11 mouse cellular contexts compared by ENCODE assay signal in genomic region chr7:17024141-17024540, GRCm38 (mm10). TPM values are rescaled to one million over a fixed set of nuclear protein-coding genes. Genes with fewer than 3 reads are reported as not detected.
DNase-seq lines count a peak whose midpoint lies in the region; ATAC-seq and TF ChIP-seq lines count a peak whose summit lies in the region.
"Had no signal": no experiment of that assay in that cellular context is flagged by ENCODE, and none has a peak within 500 bp of the region (broad histone marks: within the 10 kb centered on the region; RNA-seq: fewer than 3 reads in every experiment).

No protein-coding gene starts in this region.

- H3K27ac ChIP-seq in liver, embryonic 14.5 days: no peak overlapping the region
- no peak overlapping the region for H3K27ac ChIP-seq in midbrain, embryonic 10.5 days (replicated peaks)
- no peak overlapping the region for H3K27ac ChIP-seq in forebrain, postnatal 0 days (ENCODE audit: low read depth, low read length)
- H3K27ac ChIP-seq: embryonic facial prominence, embryonic 12.5 days had no signal

- no peak overlapping the region for H3K4me3 ChIP-seq in liver, embryonic 14.5 days (ENCODE audit: insufficient read depth in 1 of 2, low read depth in 2 of 2, low read length in 2 of 2)
- H3K4me3 ChIP-seq in midbrain, embryonic 10.5 days: no peak overlapping the region; the same call in 1 of the 2 replicates
- no peak overlapping the region for H3K4me3 ChIP-seq in forebrain, postnatal 0 days (ENCODE audit: low read depth, low read length)
- H3K4me3 ChIP-seq: embryonic facial prominence, embryonic 12.5 days had no signal

- H3K27me3 ChIP-seq in liver, embryonic 14.5 days (ENCODE audit: control insufficient read depth, insufficient read depth, low read length): no peaks in the 10 kb centered on the region
- H3K27me3 ChIP-seq in midbrain, embryonic 10.5 days (ENCODE audit: low read depth, poor library complexity, severe bottlenecking): 0 out of 2 replicates have a peak, but pooled peaks cover 4% of the 10 kb centered on the region
- no peaks in the 10 kb centered on the region for H3K27me3 ChIP-seq in forebrain, postnatal 0 days (ENCODE audit: insufficient read depth, low read length)
- H3K27me3 ChIP-seq: embryonic facial prominence, embryonic 12.5 days had no signal

- H3K4me1 ChIP-seq in liver, embryonic 14.5 days (replicated peaks; ENCODE audit: control insufficient read depth in 2 of 2, insufficient read depth in 2 of 2, low read length in 1 of 2): peaks cover 21 to 35% of the 10 kb centered on the region in 2 experiments
- H3K4me1 ChIP-seq in midbrain, embryonic 10.5 days: peaks cover 27% of the 10 kb centered on the region
- H3K4me1 ChIP-seq in forebrain, postnatal 0 days (ENCODE audit: insufficient read depth): peaks cover 11% of the 10 kb centered on the region; the same call in 1 of the 2 replicates

- TF ChIP-seq CTCF in liver, embryonic 14.5 days (IDR thresholded peaks at IDR 0.05; ENCODE audit: low read depth): no peak
- no peak for TF ChIP-seq CTCF in forebrain, postnatal 0 days (IDR thresholded peaks at IDR 0.05; ENCODE audit: low read depth)

- 63% methylated on average over 6 of the region's 6 CpGs for WGBS in liver, embryonic 14.5 days (ENCODE audit: insufficient replicate concordance)
- WGBS in midbrain, embryonic 10.5 days: 92% methylated on average over 6 of the region's 6 CpGs
- 86% methylated on average over 6 of the region's 6 CpGs for WGBS in forebrain, postnatal 0 days

- intact Hi-C loops in heart, postnatal 14 days (cut with DNase I): no loop called here

- no peak overlapping the region for H3K9ac ChIP-seq in liver, embryonic 14.5 days (replicated peaks)
- no peak overlapping the region for H3K9ac ChIP-seq in forebrain, postnatal 0 days

- H3K36me3 ChIP-seq in liver, embryonic 14.5 days (replicated peaks; ENCODE audit: control insufficient read depth, insufficient read depth, low read depth): peaks cover 27% of the 10 kb centered on the region
- H3K36me3 ChIP-seq in midbrain, embryonic 10.5 days: peaks cover 71% of the 10 kb centered on the region
- peaks cover 49% of the 10 kb centered on the region for H3K36me3 ChIP-seq in forebrain, postnatal 0 days (ENCODE audit: insufficient read depth)

- no peaks in the 10 kb centered on the region for H3K9me3 ChIP-seq in liver, embryonic 14.5 days (ENCODE audit: control insufficient read depth, low read length)
- H3K9me3 ChIP-seq in midbrain, embryonic 10.5 days (replicated peaks): no peaks in the 10 kb centered on the region
- H3K9me3 ChIP-seq in forebrain, postnatal 0 days (ENCODE audit: low read length): no peaks in the 10 kb centered on the region
- H3K9me3 ChIP-seq: embryonic facial prominence, embryonic 12.5 days had no signal

- ATAC-seq in liver, embryonic 14.5 days (ENCODE audit: insufficient read depth): no peak
- no peak for ATAC-seq in forebrain, postnatal 0 days

- DNase-seq in adrenal gland, postnatal 14 days: peak; percentile 46
- DNase-seq in adrenal gland, postnatal 4 days (ENCODE audit: low spot score in 2 of 2): no peak
- peak; percentile 42 for DNase-seq in adrenal gland, postnatal 25 days
- DNase-seq in heart, postnatal 14 days: peak; percentile 48 to 61
- no peak for DNase-seq in liver, embryonic 14.5 days (ENCODE audit: low read depth in 3 of 3, low spot score in 3 of 3)
- no peak for DNase-seq in midbrain, embryonic 10.5 days (ENCODE audit: low spot score)
- no peak for DNase-seq in B cell, adult 2 months
- DNase-seq in forebrain, postnatal 0 days: no peak
- DNase-seq: right cerebral cortex, adult 18-20 months had no signal

- TF ChIP-seq EP300 in liver, embryonic 14.5 days (IDR thresholded peaks at IDR 0.05; ENCODE audit: low read depth): no peak

- H3K4me2 ChIP-seq in liver, embryonic 14.5 days (ENCODE audit: low read depth): peak overlapping the region; percentile 18; the same call in 1 of the 2 replicates
- no peak overlapping the region for H3K4me2 ChIP-seq in forebrain, postnatal 0 days (ENCODE audit: low read depth)
- H3K4me2 ChIP-seq: embryonic facial prominence, embryonic 12.5 days had no signal

RNA-seq across cellular contexts. Expression of gene Ppp5c, which starts 3.6 kb away (rescaled TPM):
- 90.9 and 93.2 TPM in 2 replicates for total RNA-seq in adrenal gland, postnatal 14 days (2021)
- total RNA-seq in adrenal gland, postnatal 4 days (2021): 100 to 1,000 TPM in 1 of 2 experiments, 10 to 100 TPM in 1; 91.5 to 102 TPM
- 93.6 and 103 TPM in 2 replicates for total RNA-seq in adrenal gland, postnatal 25 days (2021)
- 100 to 1,000 TPM; 101 to 108 TPM for total RNA-seq in heart, postnatal 14 days (2021)
- 61.7 and 68.3 TPM in 2 replicates for polyA plus RNA-seq in liver, embryonic 14.5 days (2012; rRNA removed)
- polyA plus RNA-seq in liver, embryonic 14.5 days (2014; fragmentation: Nextera tagmentation; extraction: Ambion mirVana): 38.5 and 42.8 TPM in 2 replicates
- 135 and 142 TPM in 2 replicates for polyA plus RNA-seq in midbrain, embryonic 10.5 days (2016; fragmentation: Nextera tagmentation; extraction: Ambion mirVana)
- 56.6 and 65.7 TPM in 2 replicates for total RNA-seq in forebrain, postnatal 0 days (2014; rRNA removed)
- 129 and 137 TPM in 2 replicates for polyA plus RNA-seq in forebrain, postnatal 0 days (2015; fragmentation: Nextera tagmentation; extraction: Ambion mirVana)

RNA-seq across cellular contexts. Expression of gene Ccdc8, which starts 31.6 kb away (rescaled TPM):
- 18.4 and 20.9 TPM in 2 replicates for total RNA-seq in adrenal gland, postnatal 14 days (2021)
- 10 to 100 TPM; 40.2 to 45.4 TPM for total RNA-seq in adrenal gland, postnatal 4 days (2021)
- 19.7 and 26.0 TPM in 2 replicates for total RNA-seq in adrenal gland, postnatal 25 days (2021)
- 10 to 100 TPM in 1 of 2 experiments, 1 to 10 TPM in 1; 9.8 to 10.3 TPM for total RNA-seq in heart, postnatal 14 days (2021)
- polyA plus RNA-seq in liver, embryonic 14.5 days (2012; rRNA removed): 2.0 and 2.7 TPM in 2 replicates
- 1.5 and 2.3 TPM in 2 replicates for polyA plus RNA-seq in liver, embryonic 14.5 days (2014; fragmentation: Nextera tagmentation; extraction: Ambion mirVana)
- polyA plus RNA-seq in midbrain, embryonic 10.5 days (2016; fragmentation: Nextera tagmentation; extraction: Ambion mirVana): 8.7 and 9.0 TPM in 2 replicates
- total RNA-seq in forebrain, postnatal 0 days (2014; rRNA removed): 4.0 and 5.2 TPM in 2 replicates
- 1.5 and 2.0 TPM in 2 replicates for polyA plus RNA-seq in forebrain, postnatal 0 days (2015; fragmentation: Nextera tagmentation; extraction: Ambion mirVana)

RNA-seq across cellular contexts. Expression of gene Hif3a, which starts 38.1 kb away (rescaled TPM):
- 5.3 and 7.8 TPM in 2 replicates for total RNA-seq in adrenal gland, postnatal 14 days (2021)
- 10 to 100 TPM; 14.3 to 17.8 TPM for total RNA-seq in adrenal gland, postnatal 4 days (2021)
- 2.1 and 3.5 TPM in 2 replicates for total RNA-seq in adrenal gland, postnatal 25 days (2021)
- total RNA-seq in heart, postnatal 14 days (2021): 1 to 10 TPM; 4.9 to 5.4 TPM
- polyA plus RNA-seq in liver, embryonic 14.5 days (2012; rRNA removed): 9.8 and 12.2 TPM in 2 replicates
- polyA plus RNA-seq in liver, embryonic 14.5 days (2014; fragmentation: Nextera tagmentation; extraction: Ambion mirVana): 22.8 and 23.9 TPM in 2 replicates
- polyA plus RNA-seq in midbrain, embryonic 10.5 days (2016; fragmentation: Nextera tagmentation; extraction: Ambion mirVana): 4.3 and 5.1 TPM in 2 replicates
- total RNA-seq in forebrain, postnatal 0 days (2014; rRNA removed): 7.2 and 12.2 TPM in 2 replicates
- polyA plus RNA-seq in forebrain, postnatal 0 days (2015; fragmentation: Nextera tagmentation; extraction: Ambion mirVana): 1.1 and 2.0 TPM in 2 replicates
- polyA plus RNA-seq: C2C12 had no signal

RNA-seq across cellular contexts. Expression of gene Gm42372, which starts 41.3 kb away (rescaled TPM):
- total RNA-seq in adrenal gland, postnatal 14 days (2021): 1.3 and 1.6 TPM in 2 replicates
- 1 to 10 TPM; 2.2 TPM for total RNA-seq in adrenal gland, postnatal 4 days (2021)
- 1.1 and 2.1 TPM in 2 replicates for total RNA-seq in adrenal gland, postnatal 25 days (2021)
- under 1 TPM; 0.07 TPM for total RNA-seq in heart, postnatal 14 days (2021)
- 0.01 and 0.02 TPM in 2 replicates for polyA plus RNA-seq in liver, embryonic 14.5 days (2012; rRNA removed)
- 0.03 and 0.04 TPM in 2 replicates for polyA plus RNA-seq in liver, embryonic 14.5 days (2014; fragmentation: Nextera tagmentation; extraction: Ambion mirVana)
- 1.3 TPM in 2 replicates for polyA plus RNA-seq in midbrain, embryonic 10.5 days (2016; fragmentation: Nextera tagmentation; extraction: Ambion mirVana)
- 34.9 and 40.0 TPM in 2 replicates for total RNA-seq in forebrain, postnatal 0 days (2014; rRNA removed)
- 4.0 and 5.9 TPM in 2 replicates for polyA plus RNA-seq in forebrain, postnatal 0 days (2015; fragmentation: Nextera tagmentation; extraction: Ambion mirVana)
- polyA plus RNA-seq: C2C12 had no signal

RNA-seq across cellular contexts. Expression of gene Psg16, which starts 49.7 kb away (rescaled TPM):
- total RNA-seq in adrenal gland, postnatal 14 days (2021): 0.23 and 0.33 TPM in 2 replicates
- under 1 TPM; 0.39 to 0.79 TPM for total RNA-seq in adrenal gland, postnatal 4 days (2021)
- 0.24 and 0.33 TPM in 2 replicates for total RNA-seq in adrenal gland, postnatal 25 days (2021)
- under 1 TPM; 0.05 TPM for total RNA-seq in heart, postnatal 14 days (2021)
- 0.02 and 0.18 TPM in 2 replicates for polyA plus RNA-seq in liver, embryonic 14.5 days (2012; rRNA removed)
- polyA plus RNA-seq in liver, embryonic 14.5 days (2014; fragmentation: Nextera tagmentation; extraction: Ambion mirVana): 0.08 TPM in 2 replicates
- polyA plus RNA-seq in midbrain, embryonic 10.5 days (2016; fragmentation: Nextera tagmentation; extraction: Ambion mirVana): 0.02 and 0.06 TPM in 2 replicates
- 2.3 and 5.1 TPM in 2 replicates for total RNA-seq in forebrain, postnatal 0 days (2014; rRNA removed)
- 3.3 and 5.7 TPM in 2 replicates for polyA plus RNA-seq in forebrain, postnatal 0 days (2015; fragmentation: Nextera tagmentation; extraction: Ambion mirVana)
- polyA plus RNA-seq: C2C12 had no signal

Comparison
In these comparisons a context has a peak if more than half of its experiments do, and no peak if none do; other contexts are left out.
1. DNase-seq: peak in adrenal gland, postnatal 14 days (single experiment), adrenal gland, postnatal 25 days (single experiment) and heart, postnatal 14 days (2 of 2); none in adrenal gland, postnatal 4 days (0 of 2), liver, embryonic 14.5 days (0 of 3), midbrain, embryonic 10.5 days (single experiment), B cell, adult 2 months (0 of 2) and forebrain, postnatal 0 days (single experiment).